Mouse (Mus musculus): Measurements from ENCODE around the gene Gnptab.

DNA sequence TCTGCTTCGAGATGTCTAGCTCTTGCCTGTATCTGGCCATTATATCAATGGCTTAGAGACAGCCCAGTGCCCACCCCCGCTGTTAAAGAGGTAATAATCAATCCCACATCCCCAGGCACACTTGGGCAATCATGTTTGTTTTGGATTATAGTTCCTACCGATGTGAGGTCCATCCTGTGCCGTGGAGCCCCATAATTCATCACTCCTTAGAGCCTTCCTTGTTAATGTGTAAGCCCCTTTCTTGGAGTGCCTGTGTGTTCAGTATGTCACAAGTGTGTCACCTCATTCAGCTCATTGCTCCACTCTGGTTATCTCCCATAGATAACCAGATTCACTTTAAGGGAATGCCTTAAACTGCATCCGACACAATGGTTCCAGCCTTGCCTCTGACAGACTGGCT is 24.3 kb upstream of the Gnptab start:
- TF ChIP-seq CTCF (IDR thresholded peaks at IDR 0.05; ENCODE audit: extremely low read depth, insufficient read depth, low read length) = no peak
- no peak for TF ChIP-seq POLR2A (IDR thresholded peaks at IDR 0.05; ENCODE audit: extremely low read depth, insufficient read depth, low read length)

Measured in cortical plate, adult 2 months (tissue).